Mouse (Mus musculus): Measurements from ENCODE around the gene Pfpl.

The Pfpl gene

GRCm38 (mm10) chr19:12464127-12464526, 36.4 kb downstream of the Pfpl start:
- DNase-seq (ENCODE audit: low read depth, low spot score): no peak

- DNase-seq (ENCODE audit: low read depth, low spot score): no peak
These were observed 37.0 kb downstream of the Pfpl start for GRCm38 (mm10) chr19:12464674-12465073.

GRCm38 (mm10) chr19:12465530-12466144, 37.9 kb downstream of the Pfpl start:
- DNase-seq (ENCODE audit: low read depth, low spot score): no peak

GRCm38 (mm10) chr19:12466204-12466603, 38.5 kb downstream of the Pfpl start:
- DNase-seq (ENCODE audit: low read depth, low spot score): peak; percentile 70

- no peak for DNase-seq (ENCODE audit: low read depth, low spot score)
These were observed 39.7 kb downstream of the Pfpl start for GRCm38 (mm10) chr19:12467436-12467835.

- no peak for DNase-seq (ENCODE audit: low read depth, low spot score)
These were observed 44.2 kb downstream of the Pfpl start for GRCm38 (mm10) chr19:12471866-12472265.

GRCm38 (mm10) chr19:12472381-12472976, 44.8 kb downstream of the Pfpl start:
- DNase-seq (ENCODE audit: low read depth, low spot score): no peak

GRCm38 (mm10) chr19:12473201-12473641, 45.5 kb downstream of the Pfpl start:
- DNase-seq (ENCODE audit: low read depth, low spot score): no peak

- no peak for DNase-seq (ENCODE audit: low read depth, low spot score)
These were observed 46.2 kb downstream of the Pfpl start for GRCm38 (mm10) chr19:12473951-12474350.

GRCm38 (mm10) chr19:12475380-12476250, 47.9 kb downstream of the Pfpl start:
- DNase-seq (ENCODE audit: low read depth, low spot score): peak; percentile 97

- no peak for DNase-seq (ENCODE audit: low read depth, low spot score)
These were observed 49.1 kb downstream of the Pfpl start for GRCm38 (mm10) chr19:12476721-12477270.

- DNase-seq (ENCODE audit: low read depth, low spot score): no peak
These were observed 50.7 kb downstream of the Pfpl start for GRCm38 (mm10) chr19:12478369-12478768.

Measured in skeletal muscle tissue, adult 2 months (tissue).